Comparison of ENCODE assay signal across 22 mouse cellular contexts in genomic region chr3:41523460-41523859, GRCm38 (mm10).
"Had no signal": no experiment of that assay in that cellular context is flagged by ENCODE, and none has a peak within 500 bp of the region (broad histone marks: within the 10 kb centered on the region; RNA-seq: fewer than 3 reads in every experiment).

No protein-coding gene starts in this region.

- H3K4me1 ChIP-seq: intestine, embryonic 15.5 days had no signal

- H3K27ac ChIP-seq: heart, adult 2 months; heart, embryonic 15.5 days; hindbrain, embryonic 14.5 days; limb, embryonic 13.5 days had no signal

- DNase-seq: gastrocnemius, adult 2 months; gastrocnemius, postnatal 10 days; gastrocnemius, postnatal 25 days; heart, adult 11 months; heart, adult 2 months; heart, postnatal 14 days; heart, postnatal 36 days; kidney, adult 18-20 months; kidney, adult 8-10 months; kidney, postnatal 10 days; kidney, postnatal 36 days; layer of hippocampus, adult 9-11 months; layer of hippocampus, postnatal 36 days; left cerebral cortex, postnatal 4 days had no signal

- H3K27me3 ChIP-seq: heart, embryonic 13.5 days; heart, embryonic 15.5 days; intestine, embryonic 15.5 days; limb, embryonic 13.5 days had no signal

- H3K9me3 ChIP-seq: heart, embryonic 13.5 days; heart, embryonic 15.5 days; intestine, embryonic 15.5 days; limb, embryonic 13.5 days had no signal

- ATAC-seq: forebrain, embryonic 16.5 days; hindbrain, embryonic 16.5 days; inflammation-experienced regulatory T-cells, adult 6 months had no signal

- H3K9ac ChIP-seq: heart, embryonic 13.5 days; heart, embryonic 15.5 days; hindbrain, embryonic 14.5 days; intestine, embryonic 15.5 days; limb, embryonic 13.5 days had no signal

- H3K4me3 ChIP-seq: gastrocnemius, adult 2 months; heart, adult 2 months; heart, embryonic 15.5 days; intestine, embryonic 15.5 days; limb, embryonic 13.5 days had no signal

- H3K36me3 ChIP-seq: heart, embryonic 13.5 days; heart, embryonic 15.5 days; intestine, embryonic 15.5 days; limb, embryonic 13.5 days had no signal

- H3K4me2 ChIP-seq: hindbrain, embryonic 14.5 days; limb, embryonic 13.5 days had no signal
